Mouse (Mus musculus) layer of hippocampus, adult 8-10 months (tissue): ENCODE measurements around the gene Lck. TPM values are rescaled to one million over a fixed set of nuclear protein-coding genes. Genes with fewer than 3 reads are reported as not detected.

Source experiments
- DNase-seq, 2 experiments: peaks; one replicate each; pipeline ENCODE4 v3.0.0; 2022; ENCODE audit warnings: low spot score in 2 of 2
- total RNA-seq, 4 experiments: library from RNA; stranded (reverse); gene quantifications; 2 replicates each; pipeline ENCODE4 v1.2.4; 2022

The Lck gene
- 1 to 10 TPM; 2.4 to 4.7 (median 3.6) TPM for total RNA-seq

DNA sequence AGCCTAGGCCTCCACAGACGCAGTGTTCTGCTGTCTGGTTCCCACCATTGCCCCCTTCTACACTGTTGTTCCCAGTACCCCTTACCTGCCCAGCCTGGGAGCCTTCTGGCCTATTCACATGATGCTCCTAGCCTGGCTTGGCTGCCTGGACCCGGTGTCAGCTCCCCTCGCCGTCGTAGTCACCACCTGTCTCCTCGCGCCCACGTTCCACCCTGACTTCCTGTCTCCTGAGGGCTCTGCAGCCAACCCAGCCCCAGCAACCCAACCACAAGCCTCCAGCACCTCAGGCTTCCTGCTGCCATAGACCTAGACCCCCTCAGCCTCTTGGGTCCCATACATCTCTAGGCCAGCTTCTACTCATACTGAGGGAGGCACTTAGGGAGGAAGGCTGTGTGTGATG is at the start of gene Lck:
TSS of gene Lck (minus strand) at position 212 of the 400 bp plus-strand sequence.
- no peak for DNase-seq

DNA sequence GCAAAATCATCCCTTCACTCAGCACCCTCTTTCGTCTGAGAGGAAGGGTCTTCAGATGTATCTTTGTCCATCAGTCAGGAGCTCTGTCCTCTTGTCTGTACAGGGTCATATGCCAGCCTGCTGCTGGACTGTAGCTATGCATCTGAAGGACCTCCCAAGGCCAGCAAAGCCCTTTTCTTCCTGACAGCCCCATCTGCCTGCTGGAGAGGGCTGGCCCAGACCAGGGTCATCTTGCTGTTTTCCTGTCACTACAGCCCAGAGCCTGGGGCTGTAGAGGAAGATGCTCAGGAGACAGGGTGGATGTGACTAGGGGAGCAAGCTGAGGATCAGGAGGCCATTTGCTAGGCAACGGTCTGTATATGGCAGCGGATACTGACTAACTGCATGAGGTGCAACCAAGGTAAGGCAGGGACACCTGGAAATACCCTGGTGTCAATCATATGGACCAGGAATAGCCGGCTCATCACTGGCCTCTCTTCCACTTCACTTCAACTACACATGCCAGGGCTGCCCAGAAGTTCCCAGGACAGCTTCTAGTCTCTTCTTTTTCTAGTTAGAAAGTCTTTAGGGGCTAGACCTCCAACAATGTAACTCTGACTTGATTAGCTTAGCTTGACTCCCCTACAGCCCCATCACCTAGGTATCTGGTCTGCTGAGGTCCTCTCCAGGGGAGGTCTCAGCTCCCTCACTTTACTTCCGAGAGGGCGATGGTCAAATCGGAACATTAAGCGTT is 49.5 kb upstream of the Lck start:
- no peak for DNase-seq

DNA sequence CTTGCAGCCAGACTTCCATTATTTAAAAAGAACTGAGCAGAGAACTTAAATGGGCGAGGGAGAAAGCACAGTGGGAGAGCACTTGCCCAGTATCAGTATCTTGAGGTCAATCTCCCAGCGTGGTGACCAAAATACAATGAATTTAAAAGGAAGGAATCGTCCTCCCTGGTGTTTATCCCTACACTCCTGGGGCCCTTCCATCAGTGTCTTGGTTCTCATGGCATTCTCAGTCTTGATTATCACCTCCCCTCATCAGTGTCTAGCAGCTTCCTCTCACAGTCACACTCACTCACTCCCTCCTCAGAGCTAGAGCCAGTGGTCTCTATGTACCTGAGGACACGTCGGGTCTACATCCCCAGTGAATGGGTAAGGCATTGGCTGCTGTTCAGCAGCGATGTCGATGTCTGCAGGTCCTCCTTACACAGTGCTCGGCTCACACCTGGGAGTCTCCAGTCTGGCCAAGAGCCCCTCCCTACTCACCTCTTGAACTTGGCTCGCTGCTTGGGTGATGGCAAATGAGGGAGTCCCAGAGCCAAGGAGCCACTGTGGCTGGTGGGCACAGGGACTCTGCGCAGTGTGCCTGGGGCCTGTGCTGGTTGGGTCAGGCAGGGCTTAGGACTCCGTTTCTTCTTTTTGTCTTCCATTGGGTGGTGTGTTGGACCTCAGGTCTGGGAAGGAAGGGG is 48.8 kb upstream of the Lck start:
- no peak for DNase-seq

DNA sequence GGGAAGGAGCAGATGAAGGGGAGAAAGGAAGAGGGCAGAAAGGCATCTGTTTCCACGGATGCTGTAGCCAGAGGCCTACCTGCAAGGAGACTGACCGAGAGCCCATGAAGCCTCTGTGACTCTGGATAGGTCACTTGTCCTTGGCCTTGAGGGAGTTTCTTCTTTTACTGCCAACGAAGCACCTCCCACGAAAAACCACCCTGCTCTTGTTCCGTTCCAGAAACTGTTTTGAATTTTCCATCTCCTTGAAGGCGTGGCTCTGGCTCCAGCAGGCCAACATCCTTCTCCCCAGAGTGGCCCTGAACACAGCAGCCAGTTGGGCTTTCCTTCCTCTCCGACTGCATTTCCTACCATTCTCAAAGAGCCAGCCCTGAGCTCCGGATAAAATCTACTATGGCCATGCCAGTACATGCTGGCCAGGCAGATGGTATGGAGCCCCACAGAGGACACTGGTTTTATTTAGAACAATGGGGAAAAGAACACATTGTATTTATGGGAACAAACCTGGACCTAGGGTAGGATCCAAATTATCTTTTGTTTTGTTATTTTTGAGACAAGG is 47.9 kb upstream of the Lck start:
- no peak for DNase-seq

DNA sequence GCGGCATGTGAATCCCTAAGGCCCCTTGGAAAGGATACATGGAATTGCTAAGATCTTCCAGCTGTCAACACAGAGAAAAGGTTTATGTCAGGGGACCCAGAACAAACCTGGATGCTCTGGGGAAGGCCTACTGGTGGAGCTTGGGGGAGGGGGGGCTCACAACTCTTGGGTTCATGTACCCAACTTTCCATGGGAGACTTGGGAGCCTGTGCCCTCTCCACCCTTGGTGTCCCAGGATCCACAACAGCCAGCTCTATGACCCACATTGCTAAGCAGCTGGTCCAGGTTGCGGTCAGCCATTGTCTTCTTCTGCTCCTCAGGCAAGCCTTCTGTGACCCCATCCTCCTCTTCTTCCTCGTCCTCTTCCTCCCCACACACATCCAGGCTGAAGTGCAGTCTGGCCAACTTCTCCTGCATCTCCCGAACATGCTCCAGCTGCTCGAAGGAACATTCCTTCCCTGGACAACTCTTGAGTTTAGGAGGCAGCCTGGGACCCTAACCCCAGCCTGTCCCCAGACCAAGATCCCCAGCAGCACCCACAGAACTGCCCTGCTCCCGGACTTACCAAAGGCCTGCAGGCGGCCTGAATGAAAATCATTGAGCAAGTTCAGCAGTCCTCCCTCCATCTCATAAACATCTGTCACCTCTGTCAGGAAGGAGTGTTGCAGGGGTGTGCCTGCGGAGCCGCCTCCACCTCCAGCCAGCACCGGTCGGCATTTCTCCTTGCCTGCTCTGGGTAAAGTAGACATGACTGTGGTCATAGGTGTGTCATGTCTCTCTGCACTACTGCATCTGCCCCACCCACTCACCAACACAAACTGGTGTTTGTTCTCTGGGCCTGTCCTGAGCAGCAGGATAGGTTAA is 47.2 kb upstream of the Lck start:
- no peak for DNase-seq

DNA sequence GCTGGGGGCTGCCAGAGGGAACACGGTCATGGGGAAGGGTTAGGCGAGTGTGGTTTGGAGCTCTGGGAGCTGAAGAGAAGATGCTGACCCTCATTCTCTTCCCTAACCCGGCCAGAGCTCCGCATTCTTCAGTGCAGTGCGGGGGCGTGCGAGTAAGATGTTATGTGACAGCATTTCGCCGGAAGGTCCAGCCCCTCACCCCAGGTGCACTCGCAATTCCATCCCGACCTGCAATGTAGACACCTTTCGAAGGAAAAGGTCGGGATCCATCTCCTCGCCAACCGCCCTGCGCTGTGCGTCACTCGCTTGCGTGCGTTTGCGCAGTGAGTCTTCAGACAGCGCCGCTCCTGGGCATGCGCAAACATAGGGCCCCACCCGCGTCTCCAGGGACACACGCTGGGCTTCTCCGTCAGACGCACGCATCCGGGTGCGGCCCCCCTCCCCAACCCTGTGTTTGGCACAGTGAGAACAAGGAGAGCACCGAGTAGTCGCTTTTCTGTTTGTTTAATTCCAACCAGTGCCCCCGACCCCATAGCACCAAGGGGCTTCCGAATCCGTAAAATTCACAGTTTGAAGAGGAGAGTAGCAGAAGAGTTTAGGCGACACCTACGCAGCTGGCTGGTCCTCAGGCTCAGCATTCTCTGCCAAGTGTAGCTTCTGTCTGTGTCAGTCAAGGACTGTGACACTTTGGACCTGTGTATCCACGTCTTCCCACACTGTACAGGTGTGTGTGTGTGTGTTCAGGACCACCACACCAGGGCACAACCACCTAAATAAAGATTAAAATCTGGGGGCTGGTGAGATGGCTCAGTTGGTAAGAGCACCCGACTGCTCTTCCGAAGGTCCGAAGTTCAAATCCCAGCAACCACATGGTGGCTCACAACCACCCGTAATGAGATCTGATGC is 45.6 kb upstream of the Lck start, which contains the start of gene Iqcc:
TSS of gene Iqcc (minus strand) at position 314 of the 906 bp plus-strand sequence.
- DNase-seq, result peak; percentile 94 to 97

DNA sequence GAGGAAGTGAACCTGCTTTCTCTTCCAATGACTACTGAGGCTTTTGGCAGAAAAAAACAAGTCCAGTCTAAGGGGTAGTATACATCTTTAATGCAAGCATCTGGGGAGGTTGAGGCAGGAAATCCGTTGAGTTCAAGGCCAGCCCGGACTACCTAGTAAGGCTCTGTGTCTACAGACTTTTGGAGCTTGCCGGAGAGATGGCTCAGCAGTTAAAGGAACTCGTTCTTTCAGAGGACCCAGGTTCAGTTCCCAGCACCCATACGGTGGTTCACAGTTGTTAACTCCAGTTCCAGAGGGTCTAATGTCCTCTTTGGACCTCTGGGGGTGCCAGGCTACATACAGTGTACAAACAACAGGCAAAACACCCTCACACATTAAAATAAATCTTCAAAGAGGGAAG is 44.6 kb upstream of the Lck start:
- no peak for DNase-seq

DNA sequence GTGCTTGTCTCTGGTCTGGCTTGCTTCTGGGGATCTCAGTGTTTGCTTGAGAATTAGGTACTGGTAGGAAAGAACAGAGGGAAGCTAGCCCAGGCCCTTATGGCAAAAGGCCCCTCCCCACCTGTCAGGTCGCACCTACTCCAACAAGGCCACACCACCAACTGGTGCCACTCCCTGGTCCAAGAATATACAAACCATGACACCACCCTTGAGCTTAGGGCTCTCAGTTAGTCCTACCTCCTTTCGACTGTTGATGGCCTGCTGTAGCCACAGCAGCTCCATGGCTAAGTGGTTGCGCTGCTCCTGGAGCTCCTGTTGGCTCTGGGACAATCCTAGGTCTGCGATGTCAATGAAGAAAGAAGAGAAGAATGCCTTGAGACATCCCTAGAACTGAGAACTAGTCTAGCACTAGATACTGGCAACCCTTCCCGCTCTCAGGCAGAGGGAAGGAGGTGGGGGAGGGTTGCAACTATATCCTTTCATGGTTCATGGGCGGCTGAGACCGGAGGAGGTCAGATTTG is 43.7 kb upstream of the Lck start:
- peak in 1 of 2 experiments; percentile 16 for DNase-seq

DNA sequence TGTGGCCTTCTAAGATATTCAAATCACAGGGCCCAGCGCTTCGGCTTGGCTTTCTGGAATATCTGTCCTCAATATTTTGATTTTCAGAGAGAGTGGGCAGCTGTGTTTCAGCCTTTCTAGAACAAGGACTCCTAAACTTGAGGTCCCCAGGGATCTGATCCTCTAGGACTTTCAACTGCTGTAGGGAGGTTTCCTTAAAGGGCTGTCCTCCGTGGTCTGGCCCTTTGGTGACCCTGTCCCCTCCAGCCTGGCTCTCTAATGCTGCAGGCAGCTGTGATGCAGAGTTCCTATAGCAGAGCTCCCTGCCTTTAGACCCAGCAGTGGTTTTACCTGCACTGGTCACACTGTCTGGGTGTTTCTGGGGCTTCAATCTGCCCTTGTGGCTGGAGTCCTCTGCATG is 43.2 kb upstream of the Lck start:
- no peak for DNase-seq

DNA sequence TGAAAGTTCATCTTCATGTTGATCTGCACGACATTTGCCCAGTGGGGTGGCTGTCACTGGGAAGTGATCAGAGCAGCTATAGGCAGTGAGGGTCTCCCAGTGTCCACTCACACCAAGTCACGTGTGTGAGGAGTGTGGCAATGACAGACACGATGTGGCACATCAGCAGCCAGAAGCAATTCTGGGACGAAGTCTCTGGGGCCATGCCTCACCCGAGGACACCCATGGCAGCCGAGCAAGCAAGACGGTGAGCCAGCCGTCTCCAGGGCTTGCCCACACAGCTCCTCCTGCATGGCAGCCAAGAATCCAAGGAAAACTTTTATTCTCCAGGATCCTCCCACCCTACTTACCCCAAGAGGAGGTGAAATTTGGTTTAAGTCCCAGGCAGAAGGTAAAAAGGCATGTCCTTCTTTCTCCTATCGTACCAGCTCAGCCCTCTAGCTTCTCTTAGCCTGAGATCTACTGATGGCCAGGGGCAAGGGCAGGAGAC is 42.4 kb upstream of the Lck start:
- no peak for DNase-seq

DNA sequence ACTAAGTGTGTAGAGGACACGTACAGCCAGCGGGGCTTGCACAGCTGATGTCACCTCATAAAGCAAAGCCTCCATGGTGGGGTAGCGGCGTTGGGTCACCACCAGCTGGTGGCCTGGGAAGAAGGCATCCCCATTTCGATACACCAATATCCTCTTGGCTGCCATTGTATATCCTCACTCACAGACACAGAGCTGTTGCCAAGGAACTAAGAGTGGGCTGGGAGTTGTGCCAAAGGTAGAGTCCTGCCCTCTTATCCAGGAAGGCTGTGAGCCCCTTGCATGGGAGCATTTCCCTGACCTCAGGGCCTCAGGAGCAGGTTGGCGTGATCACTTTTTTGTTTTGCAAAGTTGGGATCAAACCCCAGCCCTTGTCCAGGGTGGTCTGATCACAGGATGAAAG is 40.7 kb upstream of the Lck start, which contains the start of gene Dcdc2b:
TSS of gene Dcdc2b (minus strand) at position 165 of the 400 bp plus-strand sequence.
- no peak for DNase-seq

DNA sequence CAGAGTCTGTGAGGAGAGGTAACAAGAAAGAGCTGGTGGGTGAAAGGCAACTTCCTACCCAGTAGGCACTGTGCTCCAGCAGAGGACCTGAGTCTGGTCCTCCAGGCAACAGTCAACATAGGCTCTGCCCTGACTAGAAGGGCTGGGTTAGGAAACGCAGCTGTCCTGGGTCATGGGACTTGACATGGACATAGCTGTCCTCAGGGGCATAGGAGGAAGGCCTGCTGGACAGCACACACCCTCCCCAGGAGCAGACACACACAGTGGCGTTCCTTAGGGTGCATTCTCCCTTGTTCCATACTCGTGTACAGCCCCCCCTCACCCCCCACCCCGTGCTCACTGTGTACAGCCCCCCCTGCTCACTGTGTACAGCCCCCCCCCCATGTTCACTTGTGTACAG is 37.0 kb upstream of the Lck start:
- no peak for DNase-seq

DNA sequence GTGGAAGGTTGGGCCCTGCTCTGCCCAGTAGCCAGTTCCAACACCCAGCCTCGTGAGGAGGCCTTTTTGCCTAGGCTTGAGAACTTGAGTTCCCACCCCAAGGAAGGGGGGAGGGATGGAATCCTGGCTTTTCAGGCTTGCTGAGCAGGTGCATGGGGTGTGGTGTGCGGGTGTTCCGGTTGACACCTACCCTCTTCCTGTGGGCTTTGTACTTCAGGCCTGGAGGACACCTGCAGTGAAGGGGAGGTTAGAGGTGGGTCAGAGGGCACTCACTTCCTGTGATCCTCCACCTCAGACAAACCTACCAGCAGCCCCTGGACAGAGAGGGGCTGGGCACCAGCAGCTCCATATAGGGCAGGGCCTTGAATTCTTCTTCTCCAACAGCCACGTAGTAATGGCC is 36.6 kb upstream of the Lck start:
- no peak for DNase-seq

DNA sequence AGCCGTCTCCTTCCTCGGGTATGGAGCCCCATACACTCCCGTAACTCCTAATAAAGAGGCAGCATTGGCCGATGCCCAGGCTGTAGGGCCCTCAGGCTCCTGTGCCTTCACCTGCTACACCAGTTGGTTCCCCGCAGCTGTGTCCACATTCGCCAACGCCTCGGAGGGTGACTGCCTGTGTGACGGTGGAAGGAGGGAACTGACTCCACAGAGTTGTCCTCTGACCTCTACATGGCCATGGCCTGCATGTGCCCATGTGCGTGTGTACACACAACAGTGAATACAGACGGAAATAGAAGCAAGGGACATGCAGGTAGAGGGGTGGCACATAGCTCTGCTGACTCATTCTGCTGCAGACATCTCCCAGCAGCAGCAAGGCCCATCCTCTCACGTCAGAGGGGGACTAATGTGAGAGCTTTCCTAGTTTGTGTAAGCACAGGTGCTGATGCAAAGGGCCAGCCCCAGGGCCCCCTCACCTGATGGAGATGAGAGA is 35.7 kb upstream of the Lck start:
- DNase-seq, result no peak

DNA sequence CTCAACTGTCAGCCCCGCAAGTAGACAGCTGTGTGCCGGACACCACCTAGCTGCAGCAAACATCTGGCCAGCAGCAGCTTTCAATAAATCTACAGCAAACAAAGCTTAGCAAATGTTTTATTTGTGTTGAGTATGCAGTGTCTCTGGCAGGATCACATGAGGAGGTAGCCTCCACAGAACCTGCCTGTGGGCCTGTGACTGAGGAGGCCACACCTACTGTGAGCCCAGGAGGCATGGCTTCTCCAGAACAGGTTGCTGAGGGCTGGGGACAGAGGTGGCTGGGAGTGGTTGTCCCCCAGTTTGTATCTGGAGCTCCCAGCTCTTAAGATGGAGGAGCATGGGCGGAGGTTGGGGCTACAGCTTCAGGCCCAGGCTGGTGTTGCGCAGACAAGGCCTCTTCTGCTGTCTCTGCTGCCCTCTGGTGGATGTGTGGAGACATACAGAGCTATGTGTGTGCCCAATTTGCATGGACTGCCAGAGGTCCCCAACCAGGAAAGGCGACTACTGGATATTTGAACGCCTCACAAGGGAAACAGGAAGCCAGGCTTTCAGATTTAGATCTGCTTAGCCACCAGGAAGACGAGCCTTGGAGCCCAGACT is 35.1 kb upstream of the Lck start:
- DNase-seq, result peak; percentile 80 to 81

DNA sequence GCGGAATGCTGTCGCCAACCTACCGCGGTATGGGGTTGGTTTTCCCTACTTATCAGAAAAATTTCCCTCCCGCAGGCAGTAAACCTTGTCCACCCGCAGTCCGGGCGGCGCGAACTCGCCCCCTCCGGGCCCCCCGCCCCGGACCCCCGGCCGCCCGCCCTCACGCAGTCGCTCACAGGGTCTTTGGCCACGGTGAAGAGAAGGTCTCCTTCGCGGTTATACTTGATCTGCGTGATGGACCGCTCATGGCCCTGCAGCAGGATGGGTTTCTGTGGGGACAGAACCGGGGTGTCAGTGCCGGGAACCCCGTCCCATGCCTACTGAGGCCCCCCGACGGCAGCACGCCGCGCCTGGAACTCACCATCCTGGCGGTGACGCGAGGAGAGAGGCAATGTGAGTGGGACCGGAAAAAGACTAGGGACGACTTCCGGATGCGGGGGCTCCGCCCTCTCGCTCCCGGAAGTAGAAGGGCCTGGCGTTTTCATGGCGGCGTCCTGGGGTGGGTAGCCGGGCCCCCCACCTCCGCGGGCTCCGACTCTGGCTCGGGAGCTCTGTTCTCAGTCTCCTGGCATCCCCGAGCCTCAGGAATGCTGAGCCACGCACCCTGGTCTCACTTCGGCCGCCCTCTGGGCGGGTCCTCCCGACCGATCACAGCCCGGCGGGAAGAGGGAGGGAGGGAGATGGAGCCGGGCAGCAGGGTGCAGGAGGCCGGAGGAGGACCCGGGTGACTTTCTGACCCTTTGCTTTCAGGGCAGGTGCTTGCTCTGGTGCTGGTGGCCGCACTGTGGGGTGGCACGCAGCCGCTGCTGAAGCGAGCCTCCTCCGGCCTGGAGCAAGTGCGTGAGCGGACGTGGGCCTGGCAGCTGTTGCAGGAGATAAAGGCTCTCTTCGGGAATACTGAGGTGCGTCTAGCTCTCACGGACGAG is 27.1 kb upstream of the Lck start, which contains the start of the genes Eif3i and Tmem234:
TSS of gene Eif3i (minus strand) at position 416 of the 926 bp plus-strand sequence.
TSS of gene Tmem234 (plus strand) at position 436 of the 926 bp plus-strand sequence.
- DNase-seq, result peak; percentile 64 to 77

DNA sequence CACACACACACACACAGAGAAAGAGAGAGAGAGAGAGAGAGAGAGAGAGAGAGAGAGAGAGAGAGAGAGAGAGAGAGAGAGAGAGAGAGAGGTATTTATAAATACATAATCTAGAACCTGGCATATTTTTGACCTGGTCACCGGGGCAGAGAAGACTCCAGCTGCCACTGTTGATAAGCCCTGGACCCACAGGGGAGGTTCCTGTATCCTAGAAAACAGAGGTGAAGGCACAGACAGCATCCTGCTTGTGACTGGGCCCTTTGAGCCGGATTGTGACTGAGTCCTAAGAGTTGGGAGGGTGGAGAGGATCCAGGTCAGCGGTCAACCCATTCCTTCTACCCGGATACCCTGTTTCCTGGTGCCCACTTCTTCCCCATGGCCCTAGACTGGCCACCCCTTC is 15.4 kb upstream of the Lck start:
- no peak for DNase-seq

DNA sequence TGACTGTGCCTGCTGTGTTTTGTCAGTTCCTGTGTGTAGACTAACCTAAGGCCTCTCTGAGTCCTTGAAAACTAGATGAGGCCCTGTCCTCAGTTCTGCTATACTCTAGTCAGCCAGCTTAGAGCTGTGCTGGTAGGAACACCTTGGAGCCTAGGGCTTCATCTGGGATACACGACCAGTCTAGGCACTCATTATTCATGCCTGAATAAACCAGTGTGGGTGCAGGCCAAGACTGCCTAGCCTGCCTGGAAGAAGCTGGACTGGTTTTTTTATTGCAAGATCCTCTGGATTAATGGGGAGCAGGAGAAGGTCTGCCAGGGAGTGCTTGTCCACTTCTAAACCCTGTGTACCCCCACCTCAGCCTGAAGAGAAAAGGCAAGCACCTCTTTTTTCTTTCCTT is 13.5 kb upstream of the Lck start:
- no peak for DNase-seq
